12 mouse cellular contexts compared by ENCODE assay signal in genomic region chr14:64573773-64574172, GRCm38 (mm10).
A peak's percentile ranks its signal among the peaks of the same experiment; 100 is the strongest.
DNase-seq lines count a peak whose midpoint lies in the region; ATAC-seq and TF ChIP-seq lines count a peak whose summit lies in the region.
"Had no signal": no experiment of that assay in that cellular context is flagged by ENCODE, and none has a peak within 500 bp of the region (broad histone marks: within the 10 kb centered on the region; RNA-seq: fewer than 3 reads in every experiment).

No protein-coding gene starts in this region.

- H3K4me2 ChIP-seq in hindbrain, embryonic 11.5 days (replicated peaks; ENCODE audit: low read depth, low read length) = no peak overlapping the region
- peak overlapping the region; percentile 63 for H3K4me2 ChIP-seq in neural tube, embryonic 13.5 days
- H3K4me2 ChIP-seq in liver, embryonic 11.5 days = no peak overlapping the region
- no peak overlapping the region for H3K4me2 ChIP-seq in kidney, embryonic 14.5 days (replicated peaks; ENCODE audit: low read depth, low read length)
- H3K4me2 ChIP-seq: heart, embryonic 11.5 days had no signal

- no peak for ATAC-seq in hindbrain, embryonic 11.5 days (ENCODE audit: low FRiP score)
- ATAC-seq in neural tube, embryonic 13.5 days (ENCODE audit: low read depth) = peak; percentile 59
- no peak for ATAC-seq in liver, embryonic 11.5 days (replicated peaks; ENCODE audit: low FRiP score)
- no peak for ATAC-seq in kidney, embryonic 14.5 days (ENCODE audit: low FRiP score, low TSS enrichment)

- WGBS in hindbrain, embryonic 11.5 days = 57% methylated on average over 5 of the region's 5 CpGs
- WGBS in neural tube, embryonic 13.5 days = 29% methylated on average over 5 of the region's 5 CpGs
- 65% methylated on average over 5 of the region's 5 CpGs for WGBS in liver, embryonic 11.5 days
- WGBS in kidney, embryonic 14.5 days = 61% methylated on average over 5 of the region's 5 CpGs

- no peaks in the 10 kb centered on the region for H3K36me3 ChIP-seq in hindbrain, embryonic 11.5 days (ENCODE audit: control insufficient read depth, insufficient read depth, low read length)
- no peaks in the 10 kb centered on the region for H3K36me3 ChIP-seq in neural tube, embryonic 13.5 days
- no peaks in the 10 kb centered on the region for H3K36me3 ChIP-seq in liver, embryonic 11.5 days (ENCODE audit: control insufficient read depth, insufficient read depth, low read length)
- no peaks in the 10 kb centered on the region for H3K36me3 ChIP-seq in kidney, embryonic 14.5 days (ENCODE audit: control insufficient read depth, insufficient read depth, low read length)
- H3K36me3 ChIP-seq: limb, embryonic 10.5 days had no signal

- H3K4me3 ChIP-seq in hindbrain, embryonic 11.5 days (ENCODE audit: low read depth, low read length) = no peak overlapping the region
- peak overlapping the region; percentile 43 for H3K4me3 ChIP-seq in neural tube, embryonic 13.5 days
- H3K4me3 ChIP-seq in gastrocnemius, adult 2 months = no peak overlapping the region
- no peak overlapping the region for H3K4me3 ChIP-seq in liver, embryonic 11.5 days (ENCODE audit: low read depth, low read length)
- no peak overlapping the region for H3K4me3 ChIP-seq in kidney, embryonic 14.5 days (ENCODE audit: low read length)
- H3K4me3 ChIP-seq: limb, embryonic 10.5 days had no signal

- no peaks in the 10 kb centered on the region for H3K9me3 ChIP-seq in hindbrain, embryonic 11.5 days (ENCODE audit: control insufficient read depth, low read length)
- no peaks in the 10 kb centered on the region for H3K9me3 ChIP-seq in neural tube, embryonic 13.5 days
- no peaks in the 10 kb centered on the region for H3K9me3 ChIP-seq in liver, embryonic 11.5 days (ENCODE audit: control insufficient read depth, low read length)
- H3K9me3 ChIP-seq in kidney, embryonic 14.5 days (ENCODE audit: control insufficient read depth, low read length) = no peaks in the 10 kb centered on the region
- H3K9me3 ChIP-seq: limb, embryonic 10.5 days had no signal

- TF ChIP-seq CTCF in gastrocnemius, adult 2 months (IDR thresholded peaks at IDR 0.05) = no peak

- H3K27me3 ChIP-seq in hindbrain, embryonic 11.5 days (ENCODE audit: control insufficient read depth, insufficient read depth, low read length) = no peaks in the 10 kb centered on the region
- H3K27me3 ChIP-seq in neural tube, embryonic 13.5 days = no peaks in the 10 kb centered on the region
- H3K27me3 ChIP-seq in liver, embryonic 11.5 days (replicated peaks; ENCODE audit: control insufficient read depth, insufficient read depth, low read length) = no peaks in the 10 kb centered on the region
- 0 out of 2 replicates have a peak, but pooled peaks cover under 1% of the 10 kb centered on the region for H3K27me3 ChIP-seq in kidney, embryonic 14.5 days (ENCODE audit: control insufficient read depth, insufficient read depth, low read length)

- intact Hi-C loops in left cerebral cortex, postnatal 14 days (cut with DNase I) = loop anchor here (5.0 to 10.0 kb wide), 2 partner anchors 36 to 369 kb away; no protein-coding TSS in a partner anchor
- intact Hi-C loops in gastrocnemius, adult 2 months (cut with DNase I) = no loop called here

- H3K27ac ChIP-seq in hindbrain, embryonic 11.5 days (ENCODE audit: low read depth, low read length) = peak overlapping the region; percentile 72; the same call in 1 of the 2 replicates
- H3K27ac ChIP-seq in neural tube, embryonic 13.5 days (replicated peaks) = peak overlapping the region; percentile 95
- H3K27ac ChIP-seq in gastrocnemius, adult 2 months = no peak overlapping the region
- H3K27ac ChIP-seq in liver, embryonic 11.5 days (ENCODE audit: low read depth, low read length) = no peak overlapping the region
- H3K27ac ChIP-seq in kidney, embryonic 14.5 days (ENCODE audit: low read depth, low read length) = no peak overlapping the region
- H3K27ac ChIP-seq: limb, embryonic 10.5 days; macrophage had no signal

- DNase-seq in left cerebral cortex, postnatal 14 days (ENCODE audit: low spot score in 2 of 2) = peak; percentile 31 to 45
- no peak for DNase-seq in left cerebral cortex, adult 11 months (ENCODE audit: low spot score)
- peak; percentile 82 for DNase-seq in brain, adult 2 months (ENCODE audit: low read depth, low spot score)
- DNase-seq in hindbrain, embryonic 11.5 days (ENCODE audit: low spot score) = peak; percentile 8
- no peak for DNase-seq in gastrocnemius, adult 2 months
- DNase-seq in liver, embryonic 11.5 days (ENCODE audit: low spot score) = no peak
- DNase-seq: adrenal gland, postnatal 36 days had no signal

- no peaks in the 10 kb centered on the region; the same call in 1 of the 2 replicates for H3K4me1 ChIP-seq in hindbrain, embryonic 11.5 days (replicated peaks; ENCODE audit: control insufficient read depth, insufficient read depth, low read length)
- peaks cover 43% of the 10 kb centered on the region for H3K4me1 ChIP-seq in neural tube, embryonic 13.5 days (replicated peaks)
- no peaks in the 10 kb centered on the region for H3K4me1 ChIP-seq in liver, embryonic 11.5 days (replicated peaks; ENCODE audit: control insufficient read depth, insufficient read depth, low read length)
- H3K4me1 ChIP-seq in kidney, embryonic 14.5 days (ENCODE audit: control insufficient read depth, insufficient read depth, low read length) = no peaks in the 10 kb centered on the region
- H3K4me1 ChIP-seq: limb, embryonic 10.5 days had no signal

- H3K9ac ChIP-seq in hindbrain, embryonic 11.5 days (ENCODE audit: low read depth, low read length) = no peak overlapping the region
- peak overlapping the region; percentile 79 for H3K9ac ChIP-seq in neural tube, embryonic 13.5 days
- no peak overlapping the region for H3K9ac ChIP-seq in liver, embryonic 11.5 days (ENCODE audit: low read depth, low read length)
- no peak overlapping the region for H3K9ac ChIP-seq in kidney, embryonic 14.5 days (ENCODE audit: low read depth, low read length)

Comparison
In these comparisons a context has a peak if more than half of its experiments do, and no peak if none do; other contexts are left out.
1. DNase-seq: peak in left cerebral cortex, postnatal 14 days (2 of 2), brain, adult 2 months (single experiment) and hindbrain, embryonic 11.5 days (single experiment); none in left cerebral cortex, adult 11 months (single experiment), gastrocnemius, adult 2 months (single experiment) and liver, embryonic 11.5 days (single experiment).
2. H3K27ac ChIP-seq: peak in hindbrain, embryonic 11.5 days (single experiment) and neural tube, embryonic 13.5 days (single experiment); none in gastrocnemius, adult 2 months (single experiment), liver, embryonic 11.5 days (single experiment) and kidney, embryonic 14.5 days (single experiment).